Mouse (Mus musculus): Measurements from ENCODE around the gene Exoc2. TPM values are rescaled to one million over a fixed set of nuclear protein-coding genes. Genes with fewer than 3 reads are reported as not detected.

Exoc2 gene
- polyA plus RNA-seq, 1 experiment: 12.6 TPM

- no peaks in the 10 kb centered on the region for H3K27me3 ChIP-seq (ENCODE audit: control insufficient read depth, insufficient read depth, insufficient read length)
- no peaks in the 10 kb centered on the region for H3K79me2 ChIP-seq (ENCODE audit: control insufficient read depth, insufficient read depth)
- H3K36me3 ChIP-seq (ENCODE audit: control insufficient read depth, insufficient read depth): peaks cover 23% of the 10 kb centered on the region
- no peak overlapping the region for H3K4me2 ChIP-seq (ENCODE audit: low read depth)
- no peak overlapping the region for H3ac ChIP-seq (ENCODE audit: control insufficient read depth, insufficient read length)
- no peak for TF ChIP-seq TCF3 (IDR thresholded peaks at IDR 0.05; ENCODE audit: insufficient read length, low read depth)
- no peak for TF ChIP-seq TCF12 (IDR thresholded peaks at IDR 0.05; ENCODE audit: insufficient read depth, poor library complexity, severe bottlenecking)
- TF ChIP-seq REST (IDR thresholded peaks at IDR 0.05; ENCODE audit: insufficient read depth, insufficient read length): no peak
- TF ChIP-seq CEBPB (IDR thresholded peaks at IDR 0.05; ENCODE audit: insufficient read depth, poor library complexity, severe bottlenecking): no peak
- TF ChIP-seq MAX (IDR thresholded peaks at IDR 0.05; ENCODE audit: low read depth): no peak
- H3K4me3 ChIP-seq: no peak overlapping the region
Observed at GRCm38 (mm10) chr13:30879871-30880270, 94.0 kb downstream of the Exoc2 start.

- Histone ChIP-seq H3K36me3 (ENCODE audit: control insufficient read depth, insufficient read depth) (peaks cover 25% of the 10 kb centered on the region), H3ac (ENCODE audit: control insufficient read depth, insufficient read length) (no peak overlapping the region), H3K27me3 (ENCODE audit: control insufficient read depth, insufficient read depth, insufficient read length) (no peaks in the 10 kb centered on the region), H3K79me2 (ENCODE audit: control insufficient read depth, insufficient read depth) (no peaks in the 10 kb centered on the region), H3K4me2 (ENCODE audit: low read depth) (no peak overlapping the region), H3K4me3 (no peak overlapping the region)
- TF ChIP-seq MYOG (IDR thresholded peaks at IDR 0.05; ENCODE audit: control insufficient read depth in 1 of 3, insufficient read depth in 1 of 3, insufficient read length in 2 of 3, low read depth in 2 of 3) (no peak), POLR2AphosphoS2 (IDR thresholded peaks at IDR 0.05; ENCODE audit: insufficient read length, low read depth) (no peak), USF1 (IDR thresholded peaks at IDR 0.05; ENCODE audit: low read depth) (no peak), TCF3 (IDR thresholded peaks at IDR 0.05; ENCODE audit: insufficient read length, low read depth) (no peak), MYOD1 (IDR thresholded peaks at IDR 0.05; ENCODE audit: control insufficient read depth in 1 of 3, insufficient read length in 2 of 3, low read depth in 2 of 3) (no peak), POLR2A (IDR thresholded peaks at IDR 0.05; ENCODE audit: insufficient read length, low read depth) (no peak), MAX (IDR thresholded peaks at IDR 0.05; ENCODE audit: low read depth) (no peak), CEBPB (IDR thresholded peaks at IDR 0.05; ENCODE audit: insufficient read depth, poor library complexity, severe bottlenecking) (no peak)
Observed at GRCm38 (mm10) chr13:30875825-30876224, 98.1 kb downstream of the Exoc2 start.

- no peaks in the 10 kb centered on the region for H3K79me2 ChIP-seq (ENCODE audit: control insufficient read depth, insufficient read depth)
- H3K36me3 ChIP-seq (ENCODE audit: control insufficient read depth, insufficient read depth): peaks cover 15% of the 10 kb centered on the region
- H3ac ChIP-seq (ENCODE audit: control insufficient read depth, insufficient read length): no peak overlapping the region
- TF ChIP-seq CEBPB (IDR thresholded peaks at IDR 0.05; ENCODE audit: insufficient read depth, poor library complexity, severe bottlenecking): no peak
- no peak for TF ChIP-seq MAX (IDR thresholded peaks at IDR 0.05; ENCODE audit: low read depth)
- TF ChIP-seq MYOG (IDR thresholded peaks at IDR 0.05; ENCODE audit: control insufficient read depth in 1 of 3, insufficient read depth in 1 of 3, insufficient read length in 2 of 3, low read depth in 2 of 3): no peak
- no peak for TF ChIP-seq SRF (IDR thresholded peaks at IDR 0.05; ENCODE audit: control insufficient read depth, insufficient read length, low read depth)
- no peak for TF ChIP-seq USF1 (IDR thresholded peaks at IDR 0.05; ENCODE audit: low read depth)
- no peak for TF ChIP-seq POLR2A (IDR thresholded peaks at IDR 0.05; ENCODE audit: insufficient read length, low read depth)
- TF ChIP-seq POLR2AphosphoS2 (IDR thresholded peaks at IDR 0.05; ENCODE audit: insufficient read length, low read depth): no peak
- TF ChIP-seq REST (IDR thresholded peaks at IDR 0.05; ENCODE audit: insufficient read depth, insufficient read length): no peak
- no peak for TF ChIP-seq TCF3 (IDR thresholded peaks at IDR 0.05; ENCODE audit: insufficient read length, low read depth)
- TF ChIP-seq TCF12 (IDR thresholded peaks at IDR 0.05; ENCODE audit: insufficient read depth, poor library complexity, severe bottlenecking): no peak
- no peak for TF ChIP-seq MYOD1 (IDR thresholded peaks at IDR 0.05; ENCODE audit: control insufficient read depth in 1 of 3, insufficient read length in 2 of 3, low read depth in 2 of 3)
- no peak for TF ChIP-seq E2F4 (IDR thresholded peaks at IDR 0.05; ENCODE audit: insufficient read depth)
- H3K4me3 ChIP-seq: no peak overlapping the region
- H3K4me2 ChIP-seq (ENCODE audit: low read depth): no peak overlapping the region
- no peaks in the 10 kb centered on the region for H3K27me3 ChIP-seq (ENCODE audit: control insufficient read depth, insufficient read depth, insufficient read length)
Observed at GRCm38 (mm10) chr13:30873472-30873871, 100.4 kb downstream of the Exoc2 start.

GRCm38 (mm10) chr13:30865486-30865885 is 108.4 kb downstream of the Exoc2 start:
- Histone ChIP-seq H3K4me2 (ENCODE audit: low read depth) (no peak overlapping the region), H3ac (ENCODE audit: control insufficient read depth, insufficient read length) (no peak overlapping the region), H3K36me3 (ENCODE audit: control insufficient read depth, insufficient read depth) (peaks cover 7% of the 10 kb centered on the region), H3K27me3 (ENCODE audit: control insufficient read depth, insufficient read depth, insufficient read length) (no peaks in the 10 kb centered on the region), H3K79me2 (ENCODE audit: control insufficient read depth, insufficient read depth) (no peaks in the 10 kb centered on the region), H3K4me3 (no peak overlapping the region)
- TF ChIP-seq SRF (IDR thresholded peaks at IDR 0.05; ENCODE audit: control insufficient read depth, insufficient read length, low read depth) (no peak), REST (IDR thresholded peaks at IDR 0.05; ENCODE audit: insufficient read depth, insufficient read length) (no peak), TCF12 (IDR thresholded peaks at IDR 0.05; ENCODE audit: insufficient read depth, poor library complexity, severe bottlenecking) (no peak), MAX (IDR thresholded peaks at IDR 0.05; ENCODE audit: low read depth) (no peak), USF1 (IDR thresholded peaks at IDR 0.05; ENCODE audit: low read depth) (no peak), MYOD1 (IDR thresholded peaks at IDR 0.05; ENCODE audit: control insufficient read depth in 1 of 3, insufficient read length in 2 of 3, low read depth in 2 of 3) (no peak), CEBPB (IDR thresholded peaks at IDR 0.05; ENCODE audit: insufficient read depth, poor library complexity, severe bottlenecking) (no peak), POLR2A (IDR thresholded peaks at IDR 0.05; ENCODE audit: insufficient read length, low read depth) (no peak), E2F4 (IDR thresholded peaks at IDR 0.05; ENCODE audit: insufficient read depth) (no peak), TCF3 (IDR thresholded peaks at IDR 0.05; ENCODE audit: insufficient read length, low read depth) (no peak)

- Histone ChIP-seq H3ac (ENCODE audit: control insufficient read depth, insufficient read length) (no peak overlapping the region), H3K4me3 (no peak overlapping the region), H3K79me2 (ENCODE audit: control insufficient read depth, insufficient read depth) (no peaks in the 10 kb centered on the region), H3K27me3 (ENCODE audit: control insufficient read depth, insufficient read depth, insufficient read length) (no peaks in the 10 kb centered on the region), H3K4me2 (ENCODE audit: low read depth) (no peak overlapping the region), H3K36me3 (ENCODE audit: control insufficient read depth, insufficient read depth) (peaks cover 7% of the 10 kb centered on the region)
- TF ChIP-seq TCF3 (IDR thresholded peaks at IDR 0.05; ENCODE audit: insufficient read length, low read depth) (no peak), MYOG (IDR thresholded peaks at IDR 0.05; ENCODE audit: control insufficient read depth in 1 of 3, insufficient read depth in 1 of 3, insufficient read length in 2 of 3, low read depth in 2 of 3) (no peak), MAX (IDR thresholded peaks at IDR 0.05; ENCODE audit: low read depth) (no peak), TCF12 (IDR thresholded peaks at IDR 0.05; ENCODE audit: insufficient read depth, poor library complexity, severe bottlenecking) (no peak), USF1 (IDR thresholded peaks at IDR 0.05; ENCODE audit: low read depth) (no peak), REST (IDR thresholded peaks at IDR 0.05; ENCODE audit: insufficient read depth, insufficient read length) (no peak), POLR2A (IDR thresholded peaks at IDR 0.05; ENCODE audit: insufficient read length, low read depth) (no peak), E2F4 (IDR thresholded peaks at IDR 0.05; ENCODE audit: insufficient read depth) (no peak), MYOD1 (IDR thresholded peaks at IDR 0.05; ENCODE audit: control insufficient read depth in 1 of 3, insufficient read length in 2 of 3, low read depth in 2 of 3) (no peak)
Observed at GRCm38 (mm10) chr13:30864042-30864441, 109.9 kb downstream of the Exoc2 start.
